Mouse (Mus musculus): ENCODE measurements around the gene Plekhs1.
"Not testable (repeated sequence)": the region's sequence is repeated elsewhere in the genome, so short reads cannot be mapped to it uniquely, and the experiment has no call there.

DNA sequence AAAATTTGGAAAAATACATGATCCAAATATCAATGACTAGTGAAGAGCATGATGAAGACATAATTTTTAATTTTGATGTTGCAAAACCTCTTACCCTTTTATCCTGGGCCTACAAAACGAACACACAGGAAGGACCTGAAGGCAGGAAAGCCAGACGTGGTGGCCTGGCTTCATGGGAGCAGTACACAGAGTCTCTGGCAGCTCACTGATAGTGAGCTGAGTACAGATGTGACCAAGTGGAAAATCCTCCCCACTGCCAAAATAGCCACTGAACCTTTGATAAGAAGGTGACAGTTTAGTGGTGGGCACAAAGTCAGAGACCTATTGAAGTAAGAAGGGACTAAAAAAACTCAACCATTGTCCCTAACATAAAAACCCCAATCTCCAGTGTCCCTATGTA is 52.1 kb downstream of the Plekhs1 start:
- not testable (repeated sequence) for TF ChIP-seq POLR2A, CTCF (IDR thresholded peaks at IDR 0.05; ENCODE audit: extremely low read depth, insufficient read depth, low read length)
